In the genomic region with DNA sequence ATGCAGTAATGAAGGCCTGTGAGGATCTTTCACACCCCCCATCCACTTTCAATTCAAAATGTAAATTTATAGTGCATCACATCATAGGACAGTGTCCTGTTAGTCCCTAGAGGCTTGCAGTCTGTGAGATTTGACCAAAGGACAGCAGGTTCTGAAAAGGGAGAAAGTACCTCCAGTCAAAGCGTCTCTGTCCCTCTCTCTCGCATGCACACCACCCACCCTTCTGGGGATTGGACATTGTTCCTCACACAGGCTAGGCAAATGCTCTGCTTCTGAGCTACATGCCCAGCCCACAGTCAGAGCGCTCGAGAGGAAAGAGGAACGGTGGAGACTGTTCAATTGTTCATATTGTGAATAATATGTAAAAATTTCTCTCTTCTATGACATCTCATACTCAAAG, we compare ENCODE assay signal across 33 mouse cellular contexts.
"Had no signal": no experiment of that assay in that cellular context is flagged by ENCODE, and none has a peak within 500 bp of the region (broad histone marks: within the 10 kb centered on the region; RNA-seq: fewer than 3 reads in every experiment).

No protein-coding gene starts in this region.

- H3K4me3 ChIP-seq: heart, embryonic 10.5 days; heart, embryonic 12.5 days; heart, embryonic 13.5 days; heart, embryonic 15.5 days; hindbrain, embryonic 10.5 days; hindbrain, embryonic 12.5 days; hindbrain, embryonic 13.5 days; hindbrain, embryonic 15.5 days; intestine, embryonic 15.5 days; kidney, embryonic 15.5 days; layer of hippocampus, adult 2 months had no signal

- H3K4me1 ChIP-seq: heart, embryonic 15.5 days; hindbrain, embryonic 10.5 days; hindbrain, embryonic 12.5 days; hindbrain, embryonic 13.5 days; hindbrain, embryonic 15.5 days; intestine, embryonic 15.5 days; kidney, embryonic 15.5 days had no signal

- H3K4me2 ChIP-seq: heart, embryonic 11.5 days; heart, embryonic 12.5 days; heart, embryonic 13.5 days; heart, embryonic 15.5 days; hindbrain, embryonic 12.5 days; hindbrain, embryonic 13.5 days; hindbrain, embryonic 15.5 days; intestine, embryonic 15.5 days; kidney, embryonic 15.5 days had no signal

- H3K27me3 ChIP-seq: heart, embryonic 12.5 days; heart, embryonic 13.5 days; heart, embryonic 15.5 days; hindbrain, embryonic 12.5 days; hindbrain, embryonic 13.5 days; hindbrain, embryonic 15.5 days; intestine, embryonic 15.5 days; kidney, embryonic 15.5 days had no signal

- H3K27ac ChIP-seq: heart, embryonic 10.5 days; heart, embryonic 13.5 days; heart, embryonic 15.5 days; hindbrain, embryonic 10.5 days; hindbrain, embryonic 12.5 days; hindbrain, embryonic 13.5 days; hindbrain, embryonic 15.5 days; hindbrain, postnatal 0 days; intestine, embryonic 15.5 days; kidney, embryonic 15.5 days; kidney, postnatal 0 days; layer of hippocampus, adult 2 months had no signal

- ATAC-seq: hindbrain, embryonic 16.5 days; hindbrain, postnatal 0 days; inflammation-experienced regulatory T-cells, adult 6 months; intestine, embryonic 15.5 days; intestine, embryonic 16.5 days; intestine, postnatal 0 days had no signal

- H3K9me3 ChIP-seq: heart, embryonic 10.5 days; heart, embryonic 12.5 days; heart, embryonic 13.5 days; heart, embryonic 15.5 days; hindbrain, embryonic 10.5 days; hindbrain, embryonic 12.5 days; hindbrain, embryonic 13.5 days; hindbrain, embryonic 15.5 days; intestine, embryonic 15.5 days; kidney, embryonic 15.5 days had no signal

- DNase-seq: heart, postnatal 10 days; heart, postnatal 36 days; heart, postnatal 4 days; kidney, adult 11 months; kidney, adult 18-20 months; kidney, adult 2 months; kidney, adult 8-10 months; kidney, adult 9 months; kidney, postnatal 10 days; kidney, postnatal 14 days; kidney, postnatal 25 days; kidney, postnatal 36 days; kidney, postnatal 4 days; layer of hippocampus, adult 9-11 months; layer of hippocampus, postnatal 36 days had no signal

- H3K9ac ChIP-seq: heart, embryonic 12.5 days; heart, embryonic 13.5 days; heart, embryonic 15.5 days; hindbrain, embryonic 12.5 days; hindbrain, embryonic 13.5 days; hindbrain, embryonic 15.5 days; intestine, embryonic 15.5 days; kidney, embryonic 15.5 days had no signal
